Mouse (Mus musculus) Muller cell, postnatal 12 days (primary cell): ENCODE data around the gene Mob2.
A peak's percentile ranks its signal among the peaks of the same experiment; 100 is the strongest.

Experiments
- DNase-seq: peaks from one replicate; pipeline ENCODE4 v3.0.0-alpha.2; 2015; ENCODE audit errors: inconsistent ontology term

The Mob2 gene

GRCm38 (mm10) chr7:142025196-142025595 is 35.7 kb downstream of the Mob2 start:
- no peak for DNase-seq

DNA sequence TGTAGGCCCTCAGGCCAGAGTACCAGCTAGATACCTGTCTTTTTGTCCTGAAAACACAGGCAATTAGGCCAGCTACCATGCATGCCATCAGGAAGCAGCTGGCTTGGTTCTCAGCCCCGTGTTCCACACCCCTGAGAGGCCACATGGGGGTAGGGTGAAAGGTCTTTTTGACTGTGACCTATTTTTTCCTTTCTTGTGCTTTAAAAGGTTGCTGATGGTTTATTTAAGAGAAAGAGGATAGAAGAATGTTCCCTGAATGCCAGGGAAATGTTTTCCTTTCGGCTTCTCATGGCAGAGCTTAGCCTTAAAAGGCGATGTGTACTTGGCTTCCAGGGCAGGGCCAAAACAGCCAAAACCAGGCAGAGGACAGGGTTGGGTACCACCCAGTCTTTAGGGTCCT is 40.0 kb downstream of the Mob2 start:
- DNase-seq: no peak

DNA sequence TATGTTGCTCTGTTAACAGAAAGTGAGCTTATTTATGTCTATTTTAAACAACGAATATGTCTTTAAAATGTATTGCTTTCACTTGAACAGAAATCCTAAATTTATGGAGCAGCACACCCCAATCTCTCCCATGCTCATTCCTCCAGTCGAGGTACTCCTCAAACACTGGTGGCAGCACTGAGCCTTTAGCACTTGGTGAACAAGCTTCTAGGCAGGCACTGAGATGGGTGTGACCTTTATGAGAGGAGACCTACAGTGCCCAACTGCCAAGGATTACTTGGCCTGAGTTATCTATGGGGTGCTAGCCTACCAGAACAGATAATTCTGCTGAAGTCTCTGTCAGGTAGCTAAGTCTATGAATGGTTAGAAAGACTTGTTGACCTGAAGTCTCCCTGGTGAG is 41.2 kb downstream of the Mob2 start:
- DNase-seq: no peak

GRCm38 (mm10) chr7:142016562-142016961 is 44.3 kb downstream of the Mob2 start:
- DNase-seq: peak; percentile 36

DNA sequence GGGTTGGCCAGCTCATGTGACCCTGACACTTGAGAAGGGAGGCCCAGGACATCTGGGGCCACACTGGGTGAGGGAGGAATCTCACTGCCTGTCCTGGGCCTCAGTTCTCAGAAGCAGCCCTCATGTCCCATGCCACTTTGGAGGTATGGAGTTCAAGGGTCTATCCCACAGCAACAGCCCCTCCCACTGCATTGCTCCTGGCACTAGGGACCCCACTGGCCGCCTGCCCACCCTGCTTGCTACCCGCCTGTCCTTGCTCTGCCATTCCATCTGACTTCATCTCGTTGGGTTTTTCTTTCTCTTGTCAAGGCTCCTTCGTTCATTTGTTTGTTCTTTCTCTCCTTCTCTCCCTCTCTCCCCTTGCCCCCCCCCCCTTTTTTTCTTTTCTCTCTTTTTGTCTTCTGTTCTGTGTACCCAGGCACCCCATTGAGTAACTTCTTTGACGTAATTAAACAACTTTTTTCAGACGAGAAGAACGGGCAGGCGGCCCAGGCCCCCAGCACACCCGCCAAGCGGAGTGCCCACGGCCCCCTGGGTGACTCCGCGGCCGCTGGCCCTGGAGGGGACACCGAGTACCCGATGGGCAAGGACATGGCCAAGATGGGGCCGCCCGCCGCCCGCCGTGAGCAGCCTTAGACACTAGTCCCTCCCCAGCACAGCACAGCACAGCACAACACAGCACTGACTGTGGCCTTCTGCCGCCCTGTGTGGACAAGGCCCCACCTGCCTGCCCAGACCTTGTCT is 59.1 kb downstream of the Mob2 start:
- no peak for DNase-seq

DNA sequence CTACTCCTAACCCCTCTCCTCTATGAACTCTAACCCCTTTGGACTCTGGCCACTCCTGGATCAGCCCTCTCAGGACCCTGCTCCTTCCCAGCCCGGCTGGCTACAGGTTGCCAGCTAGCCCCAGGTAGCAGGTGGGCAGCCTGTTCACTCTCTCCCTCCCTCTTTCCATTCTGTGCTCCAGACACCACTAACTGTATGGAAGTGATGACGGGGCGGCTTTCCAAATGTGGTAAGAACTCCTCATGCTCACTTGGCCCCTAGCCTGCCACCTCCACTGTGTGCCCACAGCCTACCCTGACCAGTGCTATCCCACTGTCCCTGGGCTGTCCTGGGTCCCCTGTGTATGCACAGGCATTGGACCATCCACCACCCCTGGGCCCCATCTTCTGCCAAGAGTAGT is 60.2 kb downstream of the Mob2 start:
- DNase-seq: no peak

DNA sequence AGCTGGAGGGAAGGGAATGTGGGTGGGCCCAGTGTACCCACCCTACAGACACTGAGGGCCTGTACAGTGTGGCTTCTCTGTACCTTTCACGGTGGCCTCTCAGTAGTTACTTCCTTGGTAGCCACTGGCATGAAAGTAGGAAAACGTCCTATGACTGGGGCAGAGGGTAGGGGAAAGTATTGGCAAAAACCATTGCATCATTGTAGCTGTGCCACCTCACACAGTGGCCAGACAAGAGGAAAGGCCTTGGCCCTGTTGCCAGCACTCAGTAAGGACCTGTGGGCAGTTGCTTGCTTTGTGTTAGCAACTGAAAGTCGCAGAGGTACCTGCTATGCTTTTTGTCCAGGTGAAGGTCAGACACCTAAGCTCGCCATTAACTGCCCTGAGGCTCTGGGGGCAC is 66.7 kb downstream of the Mob2 start:
- no peak for DNase-seq

GRCm38 (mm10) chr7:141991183-141991582 is 69.7 kb downstream of the Mob2 start:
- no peak for DNase-seq

- no peak for DNase-seq
Observed at GRCm38 (mm10) chr7:141988314-141988806, 72.5 kb downstream of the Mob2 start.

DNA sequence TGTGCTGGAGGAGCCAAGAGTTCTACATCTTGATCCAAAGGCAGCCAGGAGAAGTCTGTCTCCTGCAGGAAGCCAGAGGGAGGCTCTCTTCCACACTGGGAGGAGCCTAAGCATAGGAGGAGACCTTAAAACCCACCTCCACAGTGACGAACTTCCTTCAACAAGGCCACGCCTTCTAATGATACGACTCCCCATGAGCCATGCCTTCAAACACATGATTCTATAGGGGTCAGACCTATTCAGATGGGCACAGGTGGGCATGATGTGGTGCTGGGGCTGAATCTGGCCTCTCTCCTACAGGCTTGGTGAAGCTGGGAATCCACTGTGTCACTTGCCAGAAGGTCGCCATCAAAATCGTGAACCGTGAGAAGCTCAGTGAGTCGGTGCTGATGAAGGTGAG is 79.6 kb downstream of the Mob2 start:
- no peak for DNase-seq

GRCm38 (mm10) chr7:141979247-141979646 is 81.6 kb downstream of the Mob2 start:
- no peak for DNase-seq

DNA sequence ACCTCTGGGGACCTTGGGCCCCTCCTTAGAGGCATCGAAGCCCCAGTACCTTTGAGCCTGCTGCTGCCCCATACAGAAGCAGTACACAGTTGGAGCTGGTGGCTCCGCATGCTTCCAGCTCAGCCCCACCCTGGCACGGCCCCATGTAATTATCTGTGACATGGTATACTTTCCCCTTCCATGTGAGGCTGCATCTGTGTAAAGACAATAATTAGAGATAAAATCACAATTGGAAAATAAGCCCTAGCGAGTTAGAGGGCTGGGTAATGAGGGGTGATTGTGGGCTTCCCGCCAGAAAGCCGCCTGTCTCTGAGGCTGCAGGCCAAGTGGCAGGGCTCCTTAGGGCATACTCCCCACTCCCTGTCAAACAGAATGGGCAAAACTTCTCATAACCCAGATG is 82.9 kb downstream of the Mob2 start:
- no peak for DNase-seq

DNA sequence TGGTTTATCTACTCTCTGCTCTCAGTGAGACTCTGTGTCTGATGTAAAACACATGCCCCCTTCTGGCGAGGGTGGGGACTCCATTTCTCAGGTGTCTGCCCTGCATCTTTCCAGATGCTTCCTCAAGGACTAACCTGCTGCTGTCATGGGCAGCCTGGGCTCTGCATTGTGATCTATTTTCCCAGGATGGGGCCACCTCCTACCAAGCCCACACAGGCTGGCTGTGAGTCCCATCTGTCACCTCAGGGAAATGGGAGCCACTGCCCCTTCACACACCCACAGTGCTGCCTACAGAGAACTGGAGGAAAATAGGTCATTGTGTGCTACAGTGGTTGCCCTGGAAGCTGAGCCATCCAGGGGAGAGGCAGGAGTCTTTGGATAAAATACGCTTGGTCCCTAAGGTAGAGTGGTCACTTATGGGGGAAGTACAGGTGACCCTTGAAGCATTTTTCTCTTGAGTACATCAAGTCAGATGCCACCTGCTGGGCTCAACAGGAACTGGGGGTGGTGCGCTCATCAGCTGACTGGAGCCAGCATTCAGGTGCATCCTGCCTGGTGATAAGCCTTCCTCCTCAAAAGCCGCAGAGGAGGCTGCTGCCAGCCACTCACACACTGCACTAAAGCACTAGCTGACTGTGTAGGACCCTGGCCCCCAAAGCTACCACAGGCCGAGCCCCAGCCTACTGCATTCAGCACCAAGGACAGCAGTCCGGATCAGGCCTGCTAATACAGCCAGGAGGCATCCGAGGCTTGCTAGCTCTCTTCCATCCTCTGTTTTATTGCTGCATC is 87.8 kb downstream of the Mob2 start:
- DNase-seq: peak; percentile 30

GRCm38 (mm10) chr7:141966281-141966680 is 94.6 kb downstream of the Mob2 start:
- no peak for DNase-seq

- DNase-seq: no peak
Observed at GRCm38 (mm10) chr7:141962521-141962920, 98.3 kb downstream of the Mob2 start.

GRCm38 (mm10) chr7:141961491-141961890 is 99.4 kb downstream of the Mob2 start:
- no peak for DNase-seq

GRCm38 (mm10) chr7:141960926-141961325 is 99.9 kb downstream of the Mob2 start:
- DNase-seq: no peak

DNA sequence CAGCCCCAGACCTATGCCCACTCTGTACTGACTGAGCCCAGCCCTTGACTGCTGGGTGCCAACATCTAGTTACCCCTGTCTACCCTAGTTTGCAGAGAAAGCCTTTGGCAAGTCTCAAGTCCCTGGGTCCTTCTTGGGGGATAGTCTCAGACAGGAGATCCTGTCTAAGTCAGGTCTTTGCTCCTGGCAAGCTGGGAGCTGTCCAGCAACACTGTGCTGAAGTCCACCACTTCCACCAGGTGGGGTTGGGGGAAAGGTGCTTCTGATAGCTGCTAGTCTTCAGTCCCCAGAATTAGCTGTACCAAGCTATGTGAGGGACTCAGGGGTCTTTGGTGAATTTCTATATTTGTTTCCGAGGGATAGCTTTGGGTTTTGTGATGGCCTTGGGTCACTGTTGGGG is 101.7 kb downstream of the Mob2 start:
- no peak for DNase-seq
